Mouse (Mus musculus) kidney, embryonic 16.5 days (tissue): Measurements from ENCODE around the gene Dlg1. TPM values are rescaled to one million over a fixed set of nuclear protein-coding genes. Genes with fewer than 3 reads are reported as not detected.

Experiments
- ATAC-seq: fragments of 200-750 bp; cut with Nextera tagmentation; 2 replicates; pipeline ENCODE4 v1.8.0; 2017; ENCODE audit warnings: moderate TSS enrichment; ENCODE audit not compliant: low FRiP score, low TSS enrichment
- H3K27ac ChIP-seq: fragments of 300-500 bp; sonication (generic); 2 replicates; pipeline ENCODE4 v1.5.1; 2014; ENCODE audit warnings: low read length
- H3K27me3 ChIP-seq: fragments of 300-500 bp; sonication (generic); 2 replicates; pipeline ENCODE4 v1.6.1; 2014; ENCODE audit warnings: low read length, control low read depth, mixed read lengths; ENCODE audit not compliant: insufficient read depth
- H3K36me3 ChIP-seq: fragments of 300-500 bp; sonication (generic); 2 replicates; pipeline ENCODE4 v1.6.1; 2014; ENCODE audit warnings: low read length, control low read depth, mixed read lengths; ENCODE audit not compliant: insufficient read depth
- H3K4me1 ChIP-seq: fragments of 300-500 bp; sonication (generic); 2 replicates; pipeline ENCODE4 v1.6.1; 2014; ENCODE audit warnings: low read length, control low read depth, mixed read lengths; ENCODE audit not compliant: insufficient read depth
- H3K4me2 ChIP-seq: fragments of 300-500 bp; sonication (generic); replicated peaks from 2 replicates; pipeline ENCODE4 v1.6.1; 2014; ENCODE audit warnings: low read depth, low read length
- H3K4me3 ChIP-seq: fragments of 300-500 bp; sonication (generic); 2 replicates; pipeline ENCODE4 v1.5.1; 2014; ENCODE audit warnings: mild to moderate bottlenecking, low read length
- H3K9ac ChIP-seq: fragments of 300-500 bp; sonication (generic); replicated peaks from 2 replicates; pipeline ENCODE4 v1.6.1; 2014; ENCODE audit warnings: low read length
- H3K9me3 ChIP-seq: fragments of 300-500 bp; sonication (generic); 2 replicates; pipeline ENCODE4 v1.6.1; 2016; ENCODE audit warnings: low read length, control low read depth
- WGBS: fragments of 180-500 bp; shearing (Covaris S2); extraction: QIAGEN DNeasy Blood & Tissue Kit; methylation state at CpG from one replicate; pipeline ENCODE4 v1.1.7; 2014; 5-methylcytosine and 5-hydroxymethylcytosine counted together
- polyA plus RNA-seq: library from polyadenylated mRNA; unstranded; fragments of >200 nt; fragmentation: Nextera tagmentation; extraction: Ambion mirVana; gene quantifications from 2 replicates; pipeline ENCODE4 v1.2.1, GENCODE M21; 2015

Gene Dlg1
- polyA plus RNA-seq, 1 experiment from 2014 or later, result 25.5 TPM

GRCm38 (mm10) chr16:31880146-31880840 lies 217.1 kb downstream of the Dlg1 start:
- H3K27ac ChIP-seq, result no peak overlapping the region
- peaks cover 12% of the 10 kb centered on the region; the same call in 1 of the 2 replicates for H3K4me1 ChIP-seq
- no peak overlapping the region for H3K4me2 ChIP-seq
- no peak for ATAC-seq
- WGBS, result 72% methylated on average over 8 of the region's 8 CpGs
- H3K36me3 ChIP-seq, result no peaks in the 10 kb centered on the region
- H3K27me3 ChIP-seq, result 0 out of 2 replicates have a peak, but pooled peaks cover 4% of the 10 kb centered on the region
- H3K9ac ChIP-seq, result no peak overlapping the region
- no peak overlapping the region for H3K4me3 ChIP-seq
- H3K9me3 ChIP-seq, result no peaks in the 10 kb centered on the region

- Histone ChIP-seq H3K27ac (no peak overlapping the region), H3K4me1 (peaks cover 12% of the 10 kb centered on the region; the same call in 1 of the 2 replicates)
- WGBS, result 78% methylated on average over 9 of the region's 9 CpGs
Measured at GRCm38 (mm10) chr16:31882381-31882908, 219.2 kb downstream of the Dlg1 start.

GRCm38 (mm10) chr16:31883302-31883701 lies 220.1 kb downstream of the Dlg1 start:
- ATAC-seq, result no peak
- H3K4me3 ChIP-seq, result no peak overlapping the region
- 0 out of 2 replicates have a peak, but pooled peaks cover 4% of the 10 kb centered on the region for H3K27me3 ChIP-seq
- no peak overlapping the region for H3K9ac ChIP-seq
- H3K27ac ChIP-seq, result no peak overlapping the region
- no peaks in the 10 kb centered on the region for H3K36me3 ChIP-seq
- no peaks in the 10 kb centered on the region for H3K9me3 ChIP-seq
- WGBS, result 61% methylated on average over 14 of the region's 14 CpGs
- H3K4me2 ChIP-seq, result peak overlapping the region; percentile 36
- H3K4me1 ChIP-seq, result peaks cover 12% of the 10 kb centered on the region; the same call in 1 of the 2 replicates

More at GRCm38 (mm10) chr16:31882381-31882908, 219.2 kb downstream of the Dlg1 start:
- Histone ChIP-seq H3K9me3 (no peaks in the 10 kb centered on the region), H3K9ac (no peak overlapping the region), H3K27me3 (0 out of 2 replicates have a peak, but pooled peaks cover 4% of the 10 kb centered on the region), H3K36me3 (no peaks in the 10 kb centered on the region), H3K4me2 (no peak overlapping the region), H3K4me3 (no peak overlapping the region)
- no peak for ATAC-seq

GRCm38 (mm10) chr16:31883902-31884301 lies 220.7 kb downstream of the Dlg1 start:
- Histone ChIP-seq H3K4me1 (peaks cover 9% of the 10 kb centered on the region; the same call in 1 of the 2 replicates), H3K4me3 (0 out of 2 replicates have a peak overlapping the region, but pooled peaks have one; percentile 9), H3K9me3 (no peaks in the 10 kb centered on the region), H3K27ac (no peak overlapping the region), H3K4me2 (peak overlapping the region; percentile 36), H3K36me3 (no peaks in the 10 kb centered on the region), H3K27me3 (0 out of 2 replicates have a peak, but pooled peaks cover 4% of the 10 kb centered on the region), H3K9ac (no peak overlapping the region)
- peak; percentile 58 for ATAC-seq
- 15% methylated on average over 5 of the region's 6 CpGs for WGBS

GRCm38 (mm10) chr16:31890907-31891306 lies 227.7 kb downstream of the Dlg1 start:
- no peaks in the 10 kb centered on the region for H3K36me3 ChIP-seq
- no peak overlapping the region for H3K4me2 ChIP-seq
- no peak overlapping the region for H3K27ac ChIP-seq
- H3K4me1 ChIP-seq, result no peaks in the 10 kb centered on the region
- 72% methylated on average over 7 of the region's 7 CpGs for WGBS
- H3K9me3 ChIP-seq, result no peaks in the 10 kb centered on the region
- H3K9ac ChIP-seq, result no peak overlapping the region
- H3K4me3 ChIP-seq, result no peak overlapping the region
- no peaks in the 10 kb centered on the region for H3K27me3 ChIP-seq
- no peak for ATAC-seq

- no peaks in the 10 kb centered on the region for H3K36me3 ChIP-seq
- no peaks in the 10 kb centered on the region for H3K9me3 ChIP-seq
- no peak overlapping the region for H3K9ac ChIP-seq
- no peaks in the 10 kb centered on the region for H3K27me3 ChIP-seq
- no peak overlapping the region for H3K4me3 ChIP-seq
- no peak for ATAC-seq
- no peak overlapping the region for H3K4me2 ChIP-seq
- 60% methylated on average over 5 of the region's 5 CpGs for WGBS
- H3K4me1 ChIP-seq, result peaks cover 10% of the 10 kb centered on the region
- H3K27ac ChIP-seq, result no peak overlapping the region
Measured at GRCm38 (mm10) chr16:31893396-31894141, 230.3 kb downstream of the Dlg1 start.

- ATAC-seq, result peak; percentile 80; the same call in 1 of the 2 replicates
- 13% methylated on average over 29 of the region's 29 CpGs for WGBS
- Histone ChIP-seq H3K27me3 (no peaks in the 10 kb centered on the region), H3K4me2 (peak overlapping the region; percentile 52), H3K36me3 (no peaks in the 10 kb centered on the region), H3K9me3 (peaks cover 6% of the 10 kb centered on the region; the same call in 1 of the 2 replicates), H3K4me3 (peak overlapping the region; percentile 14; the same call in 1 of the 2 replicates), H3K27ac (no peak overlapping the region), H3K4me1 (peaks cover 10% of the 10 kb centered on the region), H3K9ac (peak overlapping the region; percentile 42; the same call in 1 of the 2 replicates)
Measured at GRCm38 (mm10) chr16:31896971-31897774, 233.9 kb downstream of the Dlg1 start.

- H3K27me3 ChIP-seq, result no peaks in the 10 kb centered on the region
- peaks cover 6% of the 10 kb centered on the region; the same call in 1 of the 2 replicates for H3K9me3 ChIP-seq
- H3K4me2 ChIP-seq, result no peak overlapping the region
- H3K4me3 ChIP-seq, result no peak overlapping the region
- no peaks in the 10 kb centered on the region for H3K36me3 ChIP-seq
- ATAC-seq, result no peak
- peaks cover 10% of the 10 kb centered on the region for H3K4me1 ChIP-seq
- H3K27ac ChIP-seq, result no peak overlapping the region
- 79% methylated on average over 18 of the region's 18 CpGs for WGBS
- H3K9ac ChIP-seq, result no peak overlapping the region
Measured at GRCm38 (mm10) chr16:31898546-31899326, 235.5 kb downstream of the Dlg1 start.
